Mouse (Mus musculus): ENCODE data around the gene Abca16. TPM values are rescaled to one million over a fixed set of nuclear protein-coding genes. Genes with fewer than 3 reads are reported as not detected.

Abca16 gene
- 0.04 TPM in 1 of 2 replicates, not detected in the other for polyA plus RNA-seq (2014; fragmentation: Nextera tagmentation; extraction: Ambion mirVana)

GRCm38 (mm10) chr7:120409447-120409846, at the start of gene Abca16:
Gene Abca16 (plus strand): TSS chr7:120409647.
- no peak within 1 kb of the TSS for H3K4me2 ChIP-seq (ENCODE audit: low read depth, low read length)
- H3K27me3 ChIP-seq (ENCODE audit: control insufficient read depth, insufficient read depth, low read length): no peaks in the 10 kb centered on the region
- no peak within 1 kb of the TSS for H3K9ac ChIP-seq (replicated peaks; ENCODE audit: low read depth, low read length)
- WGBS: 78% methylated on average over 10 of the region's 10 CpGs
- H3K4me3 ChIP-seq (ENCODE audit: low read depth, low read length): no peak within 1 kb of the TSS
- no peak for ATAC-seq (ENCODE audit: low read depth)
- H3K9me3 ChIP-seq (ENCODE audit: control insufficient read depth, low read length): no peaks in the 10 kb centered on the region
- H3K4me1 ChIP-seq (ENCODE audit: control insufficient read depth, insufficient read depth, low read length): no peaks in the 10 kb centered on the region
- no peak within 1 kb of the TSS for H3K27ac ChIP-seq (ENCODE audit: low read depth, low read length)
- H3K36me3 ChIP-seq (ENCODE audit: control insufficient read depth, insufficient read depth, low read length): no peaks in the 10 kb centered on the region

GRCm38 (mm10) chr7:120361159-120361558, 48.3 kb upstream of the Abca16 start:
- WGBS: 37% methylated on average over 13 of the region's 13 CpGs
- Histone ChIP-seq H3K4me2 (ENCODE audit: low read depth, low read length) (no peak overlapping the region), H3K4me3 (ENCODE audit: low read depth, low read length) (no peak overlapping the region), H3K27me3 (ENCODE audit: control insufficient read depth, insufficient read depth, low read length) (no peaks in the 10 kb centered on the region), H3K9ac (replicated peaks; ENCODE audit: low read depth, low read length) (no peak overlapping the region), H3K27ac (ENCODE audit: low read depth, low read length) (no peak overlapping the region), H3K9me3 (ENCODE audit: control insufficient read depth, low read length) (no peaks in the 10 kb centered on the region), H3K36me3 (ENCODE audit: control insufficient read depth, insufficient read depth, low read length) (no peaks in the 10 kb centered on the region), H3K4me1 (ENCODE audit: control insufficient read depth, insufficient read depth, low read length) (no peaks in the 10 kb centered on the region)
- ATAC-seq (ENCODE audit: low read depth): no peak

- H3K27ac ChIP-seq (ENCODE audit: low read depth, low read length): no peak overlapping the region
- no peak overlapping the region for H3K9ac ChIP-seq (replicated peaks; ENCODE audit: low read depth, low read length)
- 95% methylated on average over 1 of the region's 1 CpGs for WGBS
- ATAC-seq (ENCODE audit: low read depth): no peak
- H3K4me2 ChIP-seq (ENCODE audit: low read depth, low read length): no peak overlapping the region
- H3K36me3 ChIP-seq (ENCODE audit: control insufficient read depth, insufficient read depth, low read length): no peaks in the 10 kb centered on the region
- no peak overlapping the region for H3K4me3 ChIP-seq (ENCODE audit: low read depth, low read length)
- no peaks in the 10 kb centered on the region for H3K4me1 ChIP-seq (ENCODE audit: control insufficient read depth, insufficient read depth, low read length)
- no peaks in the 10 kb centered on the region for H3K9me3 ChIP-seq (ENCODE audit: control insufficient read depth, low read length)
- H3K27me3 ChIP-seq (ENCODE audit: control insufficient read depth, insufficient read depth, low read length): no peaks in the 10 kb centered on the region
These were observed 2.9 kb downstream of the Abca16 start for GRCm38 (mm10) chr7:120412391-120412790.

- WGBS: 37% methylated on average over 3 of the region's 3 CpGs
These were observed 17.2 kb downstream of the Abca16 start for GRCm38 (mm10) chr7:120426625-120427024.

GRCm38 (mm10) chr7:120431464-120431863, 22.0 kb downstream of the Abca16 start:
- H3K9me3 ChIP-seq (ENCODE audit: control insufficient read depth, low read length): no peaks in the 10 kb centered on the region
- no peak for ATAC-seq (ENCODE audit: low read depth)

More at GRCm38 (mm10) chr7:120426625-120427024, 17.2 kb downstream of the Abca16 start:
- Histone ChIP-seq H3K4me1 (ENCODE audit: control insufficient read depth, insufficient read depth, low read length) (no peaks in the 10 kb centered on the region), H3K27me3 (ENCODE audit: control insufficient read depth, insufficient read depth, low read length) (no peaks in the 10 kb centered on the region), H3K36me3 (ENCODE audit: control insufficient read depth, insufficient read depth, low read length) (no peaks in the 10 kb centered on the region), H3K9ac (replicated peaks; ENCODE audit: low read depth, low read length) (no peak overlapping the region), H3K4me2 (ENCODE audit: low read depth, low read length) (no peak overlapping the region), H3K27ac (ENCODE audit: low read depth, low read length) (no peak overlapping the region), H3K9me3 (ENCODE audit: control insufficient read depth, low read length) (no peaks in the 10 kb centered on the region), H3K4me3 (ENCODE audit: low read depth, low read length) (no peak overlapping the region)
- ATAC-seq (ENCODE audit: low read depth): no peak

GRCm38 (mm10) chr7:120503891-120504662, 94.6 kb downstream of the Abca16 start:
- H3K36me3 ChIP-seq (ENCODE audit: control insufficient read depth, insufficient read depth, low read length): no peaks in the 10 kb centered on the region
- whole genome bisulfite sequencing: 6% methylated on average over 29 of the region's 31 CpGs
- H3K4me2 ChIP-seq (ENCODE audit: low read depth, low read length): peak overlapping the region; percentile 81
- H3K27ac ChIP-seq (ENCODE audit: low read depth, low read length): no peak overlapping the region
- 0 out of 2 replicates have a peak, but pooled peaks cover 4% of the 10 kb centered on the region for H3K4me1 ChIP-seq (ENCODE audit: control insufficient read depth, insufficient read depth, low read length)
- no peaks in the 10 kb centered on the region for H3K9me3 ChIP-seq (ENCODE audit: control insufficient read depth, low read length)
- peak overlapping the region; percentile 57 for H3K9ac ChIP-seq (replicated peaks; ENCODE audit: low read depth, low read length)
- peak; percentile 49; the same call in 1 of the 2 replicates for ATAC-seq (ENCODE audit: low read depth)
- H3K27me3 ChIP-seq (ENCODE audit: control insufficient read depth, insufficient read depth, low read length): no peaks in the 10 kb centered on the region
- peak overlapping the region; percentile 37 for H3K4me3 ChIP-seq (ENCODE audit: low read depth, low read length)

More at GRCm38 (mm10) chr7:120431464-120431863, 22.0 kb downstream of the Abca16 start:
- no peak overlapping the region for H3K4me3 ChIP-seq (ENCODE audit: low read depth, low read length)
- no peak overlapping the region for H3K4me2 ChIP-seq (ENCODE audit: low read depth, low read length)
- H3K4me1 ChIP-seq (ENCODE audit: control insufficient read depth, insufficient read depth, low read length): no peaks in the 10 kb centered on the region
- H3K27ac ChIP-seq (ENCODE audit: low read depth, low read length): no peak overlapping the region
- H3K27me3 ChIP-seq (ENCODE audit: control insufficient read depth, insufficient read depth, low read length): no peaks in the 10 kb centered on the region
- H3K36me3 ChIP-seq (ENCODE audit: control insufficient read depth, insufficient read depth, low read length): no peaks in the 10 kb centered on the region
- H3K9ac ChIP-seq (replicated peaks; ENCODE audit: low read depth, low read length): no peak overlapping the region

GRCm38 (mm10) chr7:120504663-120504979, 95.2 kb downstream of the Abca16 start:
- WGBS: 20% methylated on average over 5 of the region's 5 CpGs
- no peaks in the 10 kb centered on the region for H3K9me3 ChIP-seq (ENCODE audit: control insufficient read depth, low read length)
- no peaks in the 10 kb centered on the region for H3K27me3 ChIP-seq (ENCODE audit: control insufficient read depth, insufficient read depth, low read length)
- 0 out of 2 replicates have a peak, but pooled peaks cover 4% of the 10 kb centered on the region for H3K4me1 ChIP-seq (ENCODE audit: control insufficient read depth, insufficient read depth, low read length)
- ATAC-seq (ENCODE audit: low read depth): peak; percentile 41; the same call in 1 of the 2 replicates
- H3K9ac ChIP-seq (replicated peaks; ENCODE audit: low read depth, low read length): peak overlapping the region; percentile 57
- H3K36me3 ChIP-seq (ENCODE audit: control insufficient read depth, insufficient read depth, low read length): no peaks in the 10 kb centered on the region
- no peak overlapping the region for H3K27ac ChIP-seq (ENCODE audit: low read depth, low read length)
- peak overlapping the region; percentile 81 for H3K4me2 ChIP-seq (ENCODE audit: low read depth, low read length)
- H3K4me3 ChIP-seq (ENCODE audit: low read depth, low read length): peak overlapping the region; percentile 37

- Histone ChIP-seq H3K4me2 (ENCODE audit: low read depth, low read length) (no peak overlapping the region), H3K9me3 (ENCODE audit: control insufficient read depth, low read length) (no peaks in the 10 kb centered on the region), H3K4me3 (ENCODE audit: low read depth, low read length) (no peak overlapping the region), H3K36me3 (ENCODE audit: control insufficient read depth, insufficient read depth, low read length) (no peaks in the 10 kb centered on the region), H3K9ac (replicated peaks; ENCODE audit: low read depth, low read length) (no peak overlapping the region), H3K27ac (ENCODE audit: low read depth, low read length) (no peak overlapping the region), H3K4me1 (ENCODE audit: control insufficient read depth, insufficient read depth, low read length) (no peaks in the 10 kb centered on the region), H3K27me3 (ENCODE audit: control insufficient read depth, insufficient read depth, low read length) (no peaks in the 10 kb centered on the region)
- ATAC-seq (ENCODE audit: low read depth): no peak
- WGBS: 62% methylated on average over 2 of the region's 2 CpGs
These were observed 125.4 kb downstream of the Abca16 start for GRCm38 (mm10) chr7:120534805-120535204.

GRCm38 (mm10) chr7:120552479-120553180, 143.2 kb downstream of the Abca16 start:
- ATAC-seq (ENCODE audit: low read depth): peak; percentile 79
- H3K27me3 ChIP-seq (ENCODE audit: control insufficient read depth, insufficient read depth, low read length): no peaks in the 10 kb centered on the region
- 48% methylated on average over 12 of the region's 12 CpGs for WGBS
- H3K4me3 ChIP-seq (ENCODE audit: low read depth, low read length): no peak overlapping the region
- H3K36me3 ChIP-seq (ENCODE audit: control insufficient read depth, insufficient read depth, low read length): no peaks in the 10 kb centered on the region
- no peak overlapping the region for H3K9ac ChIP-seq (replicated peaks; ENCODE audit: low read depth, low read length)
- H3K27ac ChIP-seq (ENCODE audit: low read depth, low read length): no peak overlapping the region
- no peaks in the 10 kb centered on the region for H3K9me3 ChIP-seq (ENCODE audit: control insufficient read depth, low read length)
- H3K4me2 ChIP-seq (ENCODE audit: low read depth, low read length): 0 out of 2 replicates have a peak overlapping the region, but pooled peaks have one; percentile 7
- H3K4me1 ChIP-seq (ENCODE audit: control insufficient read depth, insufficient read depth, low read length): no peaks in the 10 kb centered on the region
